Mouse (Mus musculus): ENCODE results near the gene Dennd4b. TPM values are rescaled to one million over a fixed set of nuclear protein-coding genes. Genes with fewer than 3 reads are reported as not detected.

Dennd4b gene
- polyA plus RNA-seq, 1 experiment from 2014 or later = 6.8 TPM

GRCm38 (mm10) chr3:90254419-90255193 lies 10.4 kb upstream of the Dennd4b start:
- H3K4me3 ChIP-seq = peak overlapping the region; percentile 88
- H3K4me2 ChIP-seq (replicated peaks) = peak overlapping the region; percentile 83
- H3K36me3 ChIP-seq = peaks cover 34% of the 10 kb centered on the region
- H3K9ac ChIP-seq = peak overlapping the region; percentile 88
- H3K9me3 ChIP-seq = no peaks in the 10 kb centered on the region
- whole genome bisulfite sequencing = 1% methylated on average over 41 of the region's 41 CpGs
- H3K27ac ChIP-seq = peak overlapping the region; percentile 53; the same call in 1 of the 2 replicates
- peaks cover 15% of the 10 kb centered on the region for H3K4me1 ChIP-seq
- peak; percentile 46; the same call in 1 of the 2 replicates for ATAC-seq (ENCODE audit: low FRiP score, low read depth)
- H3K27me3 ChIP-seq (replicated peaks) = no peaks in the 10 kb centered on the region

- ATAC-seq (ENCODE audit: low FRiP score, low read depth) = no peak
- H3K4me3 ChIP-seq = peak overlapping the region; percentile 88
- H3K4me2 ChIP-seq (replicated peaks) = peak overlapping the region; percentile 83
- H3K4me1 ChIP-seq = peaks cover 15% of the 10 kb centered on the region
- H3K9me3 ChIP-seq = no peaks in the 10 kb centered on the region
- no peak overlapping the region for H3K27ac ChIP-seq
- H3K36me3 ChIP-seq = peaks cover 39% of the 10 kb centered on the region
- H3K9ac ChIP-seq = peak overlapping the region; percentile 88
- no peaks in the 10 kb centered on the region for H3K27me3 ChIP-seq (replicated peaks)
- WGBS = 19% methylated on average over 2 of the region's 2 CpGs
These were observed 9.8 kb upstream of the Dennd4b start for GRCm38 (mm10) chr3:90255194-90255565.

GRCm38 (mm10) chr3:90255784-90256353 lies 9.1 kb upstream of the Dennd4b start:
- no peak for ATAC-seq (ENCODE audit: low FRiP score, low read depth)
- Histone ChIP-seq H3K36me3 (peaks cover 42% of the 10 kb centered on the region), H3K9ac (no peak overlapping the region), H3K27ac (no peak overlapping the region), H3K27me3 (replicated peaks) (no peaks in the 10 kb centered on the region), H3K4me3 (no peak overlapping the region), H3K9me3 (no peaks in the 10 kb centered on the region), H3K4me1 (peaks cover 15% of the 10 kb centered on the region), H3K4me2 (replicated peaks) (peak overlapping the region; percentile 83)
- WGBS = 96% methylated on average over 14 of the region's 14 CpGs

- Histone ChIP-seq H3K27me3 (replicated peaks) (no peaks in the 10 kb centered on the region), H3K4me2 (replicated peaks) (no peak overlapping the region), H3K4me3 (no peak overlapping the region), H3K36me3 (peaks cover 43% of the 10 kb centered on the region), H3K4me1 (peaks cover 15% of the 10 kb centered on the region), H3K9me3 (no peaks in the 10 kb centered on the region), H3K27ac (no peak overlapping the region), H3K9ac (no peak overlapping the region)
- no peak for ATAC-seq (ENCODE audit: low FRiP score, low read depth)
- WGBS = 93% methylated on average over 19 of the region's 19 CpGs
These were observed 8.1 kb upstream of the Dennd4b start for GRCm38 (mm10) chr3:90256731-90257530.

GRCm38 (mm10) chr3:90258521-90258920 lies 6.5 kb upstream of the Dennd4b start:
- ATAC-seq (ENCODE audit: low FRiP score, low read depth) = no peak
- WGBS = 89% methylated on average over 4 of the region's 4 CpGs
- Histone ChIP-seq H3K27ac (no peak overlapping the region), H3K4me2 (replicated peaks) (no peak overlapping the region), H3K4me3 (no peak overlapping the region), H3K9me3 (no peaks in the 10 kb centered on the region), H3K9ac (no peak overlapping the region), H3K4me1 (peaks cover 15% of the 10 kb centered on the region), H3K36me3 (peaks cover 59% of the 10 kb centered on the region), H3K27me3 (replicated peaks) (no peaks in the 10 kb centered on the region)

- H3K9me3 ChIP-seq = no peaks in the 10 kb centered on the region
- no peak overlapping the region for H3K4me3 ChIP-seq
- ATAC-seq (ENCODE audit: low FRiP score, low read depth) = no peak
- no peak overlapping the region for H3K4me2 ChIP-seq (replicated peaks)
- no peaks in the 10 kb centered on the region for H3K27me3 ChIP-seq (replicated peaks)
- H3K9ac ChIP-seq = no peak overlapping the region
- WGBS = 93% methylated on average over 5 of the region's 5 CpGs
- H3K36me3 ChIP-seq = peaks cover 54% of the 10 kb centered on the region
- H3K27ac ChIP-seq = no peak overlapping the region
- H3K4me1 ChIP-seq = peaks cover 9% of the 10 kb centered on the region
These were observed 1.7 kb upstream of the Dennd4b start for GRCm38 (mm10) chr3:90263121-90263771.

GRCm38 (mm10) chr3:90264687-90265033 lies 325 bp upstream of the Dennd4b start:
- H3K36me3 ChIP-seq = peaks cover 45% of the 10 kb centered on the region
- H3K9ac ChIP-seq = peak overlapping the region; percentile 94; the same call in 1 of the 2 replicates
- peak overlapping the region; percentile 81 for H3K4me2 ChIP-seq (replicated peaks)
- H3K9me3 ChIP-seq = no peaks in the 10 kb centered on the region
- peaks cover 9% of the 10 kb centered on the region for H3K4me1 ChIP-seq
- no peak overlapping the region for H3K27ac ChIP-seq
- no peaks in the 10 kb centered on the region for H3K27me3 ChIP-seq (replicated peaks)
- no peak for ATAC-seq (ENCODE audit: low FRiP score, low read depth)
- H3K4me3 ChIP-seq = peak overlapping the region; percentile 93
- WGBS = 37% methylated on average over 10 of the region's 10 CpGs

GRCm38 (mm10) chr3:90265932-90266741 lies 1.2 kb downstream of the Dennd4b start:
- Histone ChIP-seq H3K4me1 (peaks cover 9% of the 10 kb centered on the region), H3K36me3 (peaks cover 42% of the 10 kb centered on the region), H3K9ac (peak overlapping the region; percentile 94), H3K4me3 (peak overlapping the region; percentile 93), H3K9me3 (no peaks in the 10 kb centered on the region), H3K4me2 (replicated peaks) (peak overlapping the region; percentile 81), H3K27me3 (replicated peaks) (no peaks in the 10 kb centered on the region), H3K27ac (peak overlapping the region; percentile 92)
- peak; percentile 48 for ATAC-seq (ENCODE audit: low FRiP score, low read depth)
- 30% methylated on average over 16 of the region's 16 CpGs for WGBS

- Histone ChIP-seq H3K9me3 (no peaks in the 10 kb centered on the region), H3K4me3 (no peak overlapping the region), H3K27me3 (replicated peaks) (no peaks in the 10 kb centered on the region), H3K36me3 (peaks cover 40% of the 10 kb centered on the region), H3K4me1 (peaks cover 9% of the 10 kb centered on the region), H3K9ac (no peak overlapping the region), H3K4me2 (replicated peaks) (0 out of 2 replicates have a peak overlapping the region, but pooled peaks have one; percentile 81), H3K27ac (no peak overlapping the region)
- no peak for ATAC-seq (ENCODE audit: low FRiP score, low read depth)
- 93% methylated on average over 20 of the region's 20 CpGs for WGBS
These were observed 2.2 kb downstream of the Dennd4b start for GRCm38 (mm10) chr3:90266901-90267775.

- Histone ChIP-seq H3K9me3 (no peaks in the 10 kb centered on the region), H3K4me2 (replicated peaks) (no peak overlapping the region), H3K27me3 (replicated peaks) (no peaks in the 10 kb centered on the region), H3K4me3 (no peak overlapping the region), H3K9ac (no peak overlapping the region), H3K27ac (no peak overlapping the region), H3K4me1 (peaks cover 9% of the 10 kb centered on the region), H3K36me3 (peaks cover 39% of the 10 kb centered on the region)
- 92% methylated on average over 11 of the region's 11 CpGs for whole genome bisulfite sequencing
- ATAC-seq (ENCODE audit: low FRiP score, low read depth) = no peak
These were observed 3.2 kb downstream of the Dennd4b start for GRCm38 (mm10) chr3:90268190-90268589.
